Mouse (Mus musculus) neural tube, embryonic 14.5 days (tissue): ENCODE measurements at regions not wholly inside any gene's neighbourhood (a gene's known extent, or its start where the extent isn't known, plus 50 kb on each side); places are given as distances from the start of the nearest gene placed in this dataset.

Experiments
- ATAC-seq: fragments of 200-750 bp; cut with Nextera tagmentation; 2 replicates; pipeline ENCODE4 v1.8.0; 2017; ENCODE audit warnings: low read depth, mild to moderate bottlenecking, moderate TSS enrichment, moderate library complexity
- H3K27ac ChIP-seq: fragments of 300-500 bp; sonication (generic); 2 replicates; pipeline ENCODE4 v1.5.1; 2014; ENCODE audit warnings: low read depth, mild to moderate bottlenecking, control low read depth, low read length, moderate library complexity, mixed read lengths
- H3K27me3 ChIP-seq: fragments of 300-500 bp; sonication (generic); 2 replicates; pipeline ENCODE4 v1.6.1; 2014; ENCODE audit warnings: low read length; ENCODE audit not compliant: control insufficient read depth, insufficient read depth
- H3K36me3 ChIP-seq: fragments of 300-500 bp; sonication (generic); 2 replicates; pipeline ENCODE4 v1.6.1; 2014; ENCODE audit warnings: low read length, mixed read lengths; ENCODE audit not compliant: control insufficient read depth, insufficient read depth
- H3K4me1 ChIP-seq: fragments of 300-500 bp; sonication (generic); 2 replicates; pipeline ENCODE4 v1.6.1; 2014; ENCODE audit warnings: low read length; ENCODE audit not compliant: control insufficient read depth, insufficient read depth
- H3K4me2 ChIP-seq: fragments of 300-500 bp; sonication (generic); 2 replicates; pipeline ENCODE4 v1.6.1; 2014; ENCODE audit warnings: mild to moderate bottlenecking, low read depth, low read length, control low read depth
- H3K4me3 ChIP-seq: fragments of 300-500 bp; sonication (generic); 2 replicates; pipeline ENCODE4 v1.5.1; 2014; ENCODE audit warnings: low read depth, low read length, control low read depth, mixed read lengths
- H3K9ac ChIP-seq: fragments of 300-500 bp; sonication (generic); replicated peaks from 2 replicates; pipeline ENCODE4 v1.6.1; 2014; ENCODE audit warnings: low read depth, mild to moderate bottlenecking, control low read depth, low read length, mixed read lengths
- H3K9me3 ChIP-seq: fragments of 300-500 bp; sonication (generic); 2 replicates; pipeline ENCODE4 v1.6.1; 2016; ENCODE audit warnings: low read length; ENCODE audit not compliant: control insufficient read depth
- WGBS: fragments of 180-500 bp; shearing (Covaris S2); extraction: QIAGEN DNeasy Blood & Tissue Kit; methylation state at CpG from one replicate; pipeline ENCODE4 v1.1.7; 2014; 5-methylcytosine and 5-hydroxymethylcytosine counted together

GRCm38 (mm10) chr11:6738163-6738562 lies 79.8 kb downstream of the Ramp3 start:
- no peaks in the 10 kb centered on the region for H3K27me3 ChIP-seq
- H3K27ac ChIP-seq = no peak overlapping the region
- no peak overlapping the region for H3K4me3 ChIP-seq
- H3K4me1 ChIP-seq = no peaks in the 10 kb centered on the region
- no peak for ATAC-seq
- H3K4me2 ChIP-seq = no peak overlapping the region
- WGBS = 78% methylated on average over 3 of the region's 3 CpGs
- no peaks in the 10 kb centered on the region for H3K36me3 ChIP-seq
- no peaks in the 10 kb centered on the region for H3K9me3 ChIP-seq
- H3K9ac ChIP-seq = no peak overlapping the region

- H3K4me3 ChIP-seq = no peak overlapping the region
- 84% methylated on average over 7 of the region's 7 CpGs for WGBS
- no peak overlapping the region for H3K9ac ChIP-seq
- H3K36me3 ChIP-seq = no peaks in the 10 kb centered on the region
- no peak for ATAC-seq
- H3K27ac ChIP-seq = no peak overlapping the region
- no peak overlapping the region for H3K4me2 ChIP-seq
- H3K27me3 ChIP-seq = no peaks in the 10 kb centered on the region
- H3K9me3 ChIP-seq = no peaks in the 10 kb centered on the region
- no peaks in the 10 kb centered on the region for H3K4me1 ChIP-seq
Measured at GRCm38 (mm10) chr11:6734746-6735430, 76.6 kb downstream of the Ramp3 start.

GRCm38 (mm10) chr11:6731505-6731904 lies 73.2 kb downstream of the Ramp3 start:
- Histone ChIP-seq H3K9me3 (no peaks in the 10 kb centered on the region), H3K9ac (no peak overlapping the region), H3K4me1 (no peaks in the 10 kb centered on the region), H3K36me3 (no peaks in the 10 kb centered on the region), H3K27ac (no peak overlapping the region), H3K27me3 (no peaks in the 10 kb centered on the region), H3K4me3 (no peak overlapping the region), H3K4me2 (no peak overlapping the region)
- 64% methylated on average over 5 of the region's 5 CpGs for WGBS
- no peak for ATAC-seq
